Mouse (Mus musculus): ENCODE measurements around the gene Aars2. TPM values are rescaled to one million over a fixed set of nuclear protein-coding genes. Genes with fewer than 3 reads are reported as not detected.

Aars2 gene
- polyA plus RNA-seq, 2 experiments, result 3.3 to 4.6 TPM

DNA sequence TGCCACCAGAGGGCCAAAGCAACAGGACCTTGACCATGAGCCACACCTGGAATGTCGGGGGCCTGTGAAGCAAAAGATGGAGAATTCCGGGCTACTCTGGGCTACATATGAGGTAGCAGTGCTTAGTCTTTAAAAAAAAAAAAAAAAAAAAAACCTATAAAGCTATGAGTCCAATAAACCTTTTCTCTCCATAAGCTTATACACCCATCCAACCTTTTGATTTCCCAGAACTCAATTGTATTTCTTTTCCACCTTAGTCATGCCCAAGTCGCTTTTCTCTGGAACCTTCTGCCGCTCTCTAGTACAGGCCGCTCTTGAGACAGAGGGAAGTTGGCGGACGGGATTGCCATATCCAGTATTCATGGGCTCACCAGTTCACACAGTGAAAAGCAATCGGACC lies 32.5 kb upstream of the Aars2 start:
- Histone ChIP-seq H3K4me2 (ENCODE audit: low read depth) (peak overlapping the region; percentile 55; the same call in 1 of the 2 replicates), H3K27ac (no peak overlapping the region), H3K4me1 (replicated peaks; ENCODE audit: control insufficient read depth in 2 of 2, insufficient read depth in 2 of 2, low read length in 1 of 2) (no peaks in the 10 kb centered on the region), H3K27me3 (ENCODE audit: control insufficient read depth, insufficient read depth, low read length) (peaks cover 17% of the 10 kb centered on the region), H3K9me3 (ENCODE audit: control insufficient read depth, low read length) (no peaks in the 10 kb centered on the region), H3K9ac (replicated peaks) (no peak overlapping the region), H3K36me3 (replicated peaks; ENCODE audit: control insufficient read depth, insufficient read depth, low read depth) (no peaks in the 10 kb centered on the region), H3K4me3 (ENCODE audit: insufficient read depth in 1 of 2, low read depth in 2 of 2, low read length in 2 of 2) (no peak overlapping the region; a peak in 1 of 4 replicates)
- no peak for ATAC-seq (ENCODE audit: insufficient read depth)
- no peak for DNase-seq (ENCODE audit: low read depth in 3 of 3, low spot score in 3 of 3)
- WGBS (ENCODE audit: insufficient replicate concordance), result 60% methylated on average over 8 of the region's 8 CpGs
- no peak for TF ChIP-seq CTCF (IDR thresholded peaks at IDR 0.05; ENCODE audit: low read depth)
- TF ChIP-seq EP300 (IDR thresholded peaks at IDR 0.05; ENCODE audit: low read depth), result no peak

DNA sequence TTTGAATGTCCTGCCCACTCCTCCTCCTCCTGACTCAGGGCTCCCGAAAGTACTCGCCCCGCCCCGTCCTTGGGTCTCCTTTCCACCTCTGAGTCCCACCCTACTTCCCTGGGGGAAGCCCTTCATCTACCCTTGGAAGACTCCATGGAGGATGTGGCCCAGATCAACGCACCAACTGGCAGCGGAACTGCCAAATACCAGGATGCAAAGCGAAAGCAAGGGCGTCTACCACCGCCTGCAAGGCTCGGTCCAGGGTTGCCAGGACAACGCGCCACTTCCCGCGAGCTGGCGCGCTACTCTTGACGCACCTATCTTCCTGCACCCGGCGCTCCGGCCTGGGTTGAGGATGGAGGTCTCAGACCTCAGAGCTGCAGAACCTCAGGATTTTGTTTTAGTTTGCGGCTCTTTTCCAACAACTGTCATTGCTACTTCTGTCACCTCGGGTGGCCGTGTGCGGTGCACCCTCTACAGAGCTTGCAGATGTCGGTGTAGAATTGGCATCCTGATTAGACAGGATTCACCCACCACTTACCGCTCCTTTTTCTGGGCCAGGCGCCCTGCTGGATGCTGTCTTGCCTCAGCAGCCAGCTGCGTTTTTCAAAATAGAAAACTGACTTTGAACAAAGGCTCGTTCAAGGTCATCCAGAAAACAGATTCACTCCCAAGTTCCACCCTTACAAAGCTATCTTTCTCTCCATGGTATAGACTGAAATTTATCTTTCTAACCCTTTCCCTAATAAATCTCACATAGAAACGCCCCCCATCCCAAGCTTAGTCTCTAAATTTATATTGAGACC lies 31.8 kb upstream of the Aars2 start, which contains the start of gene Spats1:
Gene Spats1, minus strand, starts transcription at position 747 of the 797 bp plus-strand sequence.
- Histone ChIP-seq H3K36me3 (replicated peaks; ENCODE audit: control insufficient read depth, insufficient read depth, low read depth) (no peaks in the 10 kb centered on the region), H3K9me3 (ENCODE audit: control insufficient read depth, low read length) (no peaks in the 10 kb centered on the region), H3K4me3 (ENCODE audit: insufficient read depth in 1 of 2, low read depth in 2 of 2, low read length in 2 of 2) (peak within 1 kb of the TSS; percentile 39 to 45), H3K4me2 (ENCODE audit: low read depth) (peak within 1 kb of the TSS; percentile 55), H3K9ac (replicated peaks) (no peak within 1 kb of the TSS), H3K27me3 (ENCODE audit: control insufficient read depth, insufficient read depth, low read length) (peaks cover 17% of the 10 kb centered on the region), H3K27ac (no peak within 1 kb of the TSS), H3K4me1 (replicated peaks; ENCODE audit: control insufficient read depth in 2 of 2, insufficient read depth in 2 of 2, low read length in 1 of 2) (no peaks in the 10 kb centered on the region)
- WGBS (ENCODE audit: insufficient replicate concordance), result 5% methylated on average over 30 of the region's 30 CpGs
- TF ChIP-seq CTCF (IDR thresholded peaks at IDR 0.05; ENCODE audit: low read depth), result no peak
- TF ChIP-seq EP300 (IDR thresholded peaks at IDR 0.05; ENCODE audit: low read depth), result no peak
- no peak for ATAC-seq (ENCODE audit: insufficient read depth)
- DNase-seq (ENCODE audit: low read depth in 3 of 3, low spot score in 3 of 3), result no peak

DNA sequence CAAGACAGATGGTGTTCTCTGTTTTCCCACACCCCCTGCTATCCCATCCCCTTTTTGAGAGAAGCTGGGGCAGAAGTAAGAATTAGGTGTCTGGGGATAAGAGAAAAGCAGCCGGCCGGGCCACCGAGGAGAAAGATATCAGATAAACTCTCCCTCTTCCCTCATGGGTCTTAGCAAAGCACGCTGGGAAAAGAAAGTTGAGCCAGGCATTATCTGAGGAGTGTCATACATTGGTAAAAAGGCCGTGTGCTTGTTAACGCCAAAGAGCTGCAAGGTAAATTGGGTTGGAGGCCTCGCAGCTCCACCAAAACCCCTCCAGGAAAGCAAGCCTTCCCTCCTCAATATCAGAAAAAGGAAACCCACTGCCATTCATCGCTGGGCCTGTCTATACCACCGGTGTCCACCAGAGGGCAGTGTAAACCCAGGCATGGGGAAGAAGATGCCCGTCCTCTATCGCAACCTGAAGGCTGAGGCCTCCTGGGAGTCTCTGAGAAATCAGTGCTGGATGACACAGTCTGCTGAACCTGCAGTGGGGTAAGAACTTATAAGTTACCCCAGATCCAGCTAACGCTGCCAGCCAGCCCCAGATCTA lies 28.3 kb upstream of the Aars2 start:
- TF ChIP-seq EP300 (IDR thresholded peaks at IDR 0.05; ENCODE audit: low read depth) (no peak), CTCF (IDR thresholded peaks at IDR 0.05; ENCODE audit: low read depth) (peak; percentile 99)
- Histone ChIP-seq H3K27me3 (ENCODE audit: control insufficient read depth, insufficient read depth, low read length) (peaks cover 17% of the 10 kb centered on the region), H3K9ac (replicated peaks) (no peak overlapping the region), H3K4me1 (replicated peaks; ENCODE audit: control insufficient read depth in 2 of 2, insufficient read depth in 2 of 2, low read length in 1 of 2) (no peaks in the 10 kb centered on the region), H3K27ac (no peak overlapping the region), H3K4me3 (ENCODE audit: insufficient read depth in 1 of 2, low read depth in 2 of 2, low read length in 2 of 2) (no peak overlapping the region), H3K9me3 (ENCODE audit: control insufficient read depth, low read length) (no peaks in the 10 kb centered on the region), H3K36me3 (replicated peaks; ENCODE audit: control insufficient read depth, insufficient read depth, low read depth) (no peaks in the 10 kb centered on the region), H3K4me2 (ENCODE audit: low read depth) (peak overlapping the region; percentile 13; the same call in 1 of the 2 replicates)
- peak; percentile 28 to 44 (median 32) for DNase-seq (ENCODE audit: low read depth in 3 of 3, low spot score in 3 of 3)
- 3% methylated on average over 12 of the region's 12 CpGs for WGBS (ENCODE audit: insufficient replicate concordance)
- no peak for ATAC-seq (ENCODE audit: insufficient read depth)

DNA sequence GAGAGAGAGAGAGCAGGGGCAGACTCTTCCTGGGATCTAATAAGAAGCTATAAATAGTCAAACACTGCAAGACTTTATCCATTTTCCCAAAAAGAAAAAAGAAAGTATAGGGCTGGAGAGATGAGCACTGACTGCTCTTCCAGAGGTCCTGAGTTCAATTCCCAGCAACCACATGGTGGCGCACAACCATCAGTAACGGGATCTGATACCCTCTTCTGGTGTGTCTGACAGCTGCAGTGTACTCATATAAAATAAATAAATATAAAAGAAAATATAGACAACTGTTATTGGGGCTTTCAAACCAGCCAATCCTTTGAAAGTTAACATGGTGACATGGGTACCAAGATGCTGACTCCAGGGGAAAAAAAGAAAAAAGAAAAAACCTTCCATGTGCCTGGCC lies 26.2 kb upstream of the Aars2 start:
- H3K4me2 ChIP-seq (ENCODE audit: low read depth), result no peak overlapping the region
- 20% methylated on average over 2 of the region's 2 CpGs for WGBS (ENCODE audit: insufficient replicate concordance)
- ATAC-seq (ENCODE audit: insufficient read depth) (no peak), DNase-seq (ENCODE audit: low read depth in 3 of 3, low spot score in 3 of 3) (no peak)
- H3K9ac ChIP-seq (replicated peaks), result no peak overlapping the region; the same call in 1 of the 2 replicates
- no peak overlapping the region for H3K4me3 ChIP-seq (ENCODE audit: insufficient read depth in 1 of 2, low read depth in 2 of 2, low read length in 2 of 2)
- TF ChIP-seq EP300 (IDR thresholded peaks at IDR 0.05; ENCODE audit: low read depth) (no peak), CTCF (IDR thresholded peaks at IDR 0.05; ENCODE audit: low read depth) (peak; percentile 33; the same call in 1 of the 2 replicates)
- no peak overlapping the region for H3K27ac ChIP-seq
- H3K4me1 ChIP-seq (replicated peaks; ENCODE audit: control insufficient read depth in 2 of 2, insufficient read depth in 2 of 2, low read length in 1 of 2), result no peaks in the 10 kb centered on the region
- no peaks in the 10 kb centered on the region for H3K36me3 ChIP-seq (replicated peaks; ENCODE audit: control insufficient read depth, insufficient read depth, low read depth)
- no peaks in the 10 kb centered on the region for H3K9me3 ChIP-seq (ENCODE audit: control insufficient read depth, low read length)
- H3K27me3 ChIP-seq (ENCODE audit: control insufficient read depth, insufficient read depth, low read length), result peaks cover 4% of the 10 kb centered on the region

DNA sequence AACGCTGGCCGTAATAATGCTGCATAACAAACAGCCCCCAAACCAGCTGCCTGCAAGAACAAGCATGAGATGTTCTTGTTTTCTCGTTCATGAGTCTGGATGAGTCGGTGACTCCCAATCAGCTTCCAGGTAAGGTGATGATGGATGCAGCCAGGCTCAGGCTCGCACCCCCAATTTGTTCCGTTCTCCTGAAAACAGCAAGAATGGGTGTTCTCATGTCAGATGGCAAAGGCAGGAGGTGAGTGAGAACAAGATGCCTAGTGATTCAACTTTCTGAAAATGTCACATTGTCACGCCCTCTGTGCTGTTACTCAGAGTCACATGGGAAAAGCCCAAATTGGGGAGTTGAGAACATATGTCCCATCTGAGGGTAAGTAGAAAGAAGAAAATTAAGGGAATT lies 21.1 kb upstream of the Aars2 start:
- no peaks in the 10 kb centered on the region for H3K4me1 ChIP-seq (replicated peaks; ENCODE audit: control insufficient read depth in 2 of 2, insufficient read depth in 2 of 2, low read length in 1 of 2)
- no peak overlapping the region for H3K27ac ChIP-seq
- H3K36me3 ChIP-seq (replicated peaks; ENCODE audit: control insufficient read depth, insufficient read depth, low read depth), result no peaks in the 10 kb centered on the region
- H3K4me2 ChIP-seq (ENCODE audit: low read depth), result no peak overlapping the region
- no peak for DNase-seq (ENCODE audit: low read depth in 3 of 3, low spot score in 3 of 3)
- H3K4me3 ChIP-seq (ENCODE audit: insufficient read depth in 1 of 2, low read depth in 2 of 2, low read length in 2 of 2), result no peak overlapping the region
- no peaks in the 10 kb centered on the region for H3K9me3 ChIP-seq (ENCODE audit: control insufficient read depth, low read length)
- ATAC-seq (ENCODE audit: insufficient read depth), result no peak
- H3K27me3 ChIP-seq (ENCODE audit: control insufficient read depth, insufficient read depth, low read length), result no peaks in the 10 kb centered on the region
- WGBS (ENCODE audit: insufficient replicate concordance), result 67% methylated on average over 7 of the region's 7 CpGs
- TF ChIP-seq CTCF (IDR thresholded peaks at IDR 0.05; ENCODE audit: low read depth) (no peak), EP300 (IDR thresholded peaks at IDR 0.05; ENCODE audit: low read depth) (no peak)
- H3K9ac ChIP-seq (replicated peaks), result no peak overlapping the region
